ENCODE assay signal across 21 mouse cellular contexts in genomic region chr12:111507001-111507400, GRCm38 (mm10). TPM values are rescaled to one million over a fixed set of nuclear protein-coding genes. Genes with fewer than 3 reads are reported as not detected.
DNase-seq lines count a peak whose midpoint lies in the region; ATAC-seq and TF ChIP-seq lines count a peak whose summit lies in the region.
"Had no signal": no experiment of that assay in that cellular context is flagged by ENCODE, and none has a peak within 500 bp of the region (broad histone marks: within the 10 kb centered on the region; RNA-seq: fewer than 3 reads in every experiment).

No protein-coding gene starts in this region.

- WGBS in kidney, postnatal 0 days: 64% methylated on average over 5 of the region's 5 CpGs
- WGBS in kidney, embryonic 16.5 days: 58% methylated on average over 5 of the region's 5 CpGs
- 62% methylated on average over 5 of the region's 5 CpGs for WGBS in liver, postnatal 0 days (ENCODE audit: insufficient replicate concordance)
- 66% methylated on average over 5 of the region's 5 CpGs for WGBS in limb, embryonic 10.5 days

- H3K4me3 ChIP-seq in kidney, postnatal 0 days (replicated peaks; ENCODE audit: low read depth, low read length): no peak overlapping the region
- no peak overlapping the region for H3K4me3 ChIP-seq in kidney, embryonic 16.5 days (ENCODE audit: low read length)
- no peak overlapping the region for H3K4me3 ChIP-seq in ES-Bruce4 (ENCODE audit: low read depth, low read length)
- no peak overlapping the region for H3K4me3 ChIP-seq in liver, postnatal 0 days (ENCODE audit: low read depth, low read length)
- no peak overlapping the region for H3K4me3 ChIP-seq in limb, embryonic 10.5 days
- H3K4me3 ChIP-seq: embryonic facial prominence, embryonic 10.5 days; forebrain, embryonic 12.5 days; heart, embryonic 10.5 days; megakaryocyte, embryonic 14.5 days; midbrain, embryonic 13.5 days had no signal

- no peak for TF ChIP-seq POLR2A in ES-Bruce4 (IDR thresholded peaks at IDR 0.05; ENCODE audit: insufficient read depth, low read length)

- no peak for TF ChIP-seq EP300 in ES-Bruce4 (IDR thresholded peaks at IDR 0.05; ENCODE audit: insufficient read depth, low read depth, low read length)
- no peak for TF ChIP-seq EP300 in liver, postnatal 0 days (IDR thresholded peaks at IDR 0.05; ENCODE audit: low read depth)

- no peak for DNase-seq in kidney, postnatal 0 days (ENCODE audit: low spot score)
- peak; percentile 14 for DNase-seq in induced T-regulatory cell, adult 2 months (ENCODE audit: low read depth)
- no peak for DNase-seq in liver, postnatal 0 days
- no peak for DNase-seq in limb, embryonic 10.5 days (ENCODE audit: low spot score)
- DNase-seq in retina, postnatal 1 day: no peak
- DNase-seq: cerebellum, adult 11 months; cerebellum, adult 9-11 months; heart, postnatal 4 days; kidney, adult 9 months; kidney, postnatal 36 days; lung, adult 2 months; thymus, postnatal 14 days had no signal

- no peak overlapping the region for H3K9ac ChIP-seq in kidney, postnatal 0 days (ENCODE audit: low read depth, low read length)
- no peak overlapping the region for H3K9ac ChIP-seq in kidney, embryonic 16.5 days (replicated peaks; ENCODE audit: low read length)
- no peak overlapping the region for H3K9ac ChIP-seq in ES-Bruce4 (ENCODE audit: low read depth, poor library complexity, severe bottlenecking)
- H3K9ac ChIP-seq in liver, postnatal 0 days (replicated peaks): no peak overlapping the region
- H3K9ac ChIP-seq: forebrain, embryonic 12.5 days; hindbrain, embryonic 14.5 days; midbrain, embryonic 13.5 days had no signal

- ATAC-seq in kidney, postnatal 0 days (replicated peaks; ENCODE audit: low FRiP score, low read depth): no peak
- ATAC-seq in kidney, embryonic 16.5 days (ENCODE audit: low FRiP score, low TSS enrichment): no peak
- ATAC-seq in liver, postnatal 0 days: no peak
- ATAC-seq: midbrain, embryonic 13.5 days had no signal

- H3K27me3 ChIP-seq in kidney, postnatal 0 days (ENCODE audit: insufficient read depth, low read length): no peaks in the 10 kb centered on the region
- H3K27me3 ChIP-seq in kidney, embryonic 16.5 days (ENCODE audit: insufficient read depth, low read length): no peaks in the 10 kb centered on the region
- no peaks in the 10 kb centered on the region for H3K27me3 ChIP-seq in ES-Bruce4 (ENCODE audit: control insufficient read depth, insufficient read depth, low read length, poor library complexity, severe bottlenecking)
- H3K27me3 ChIP-seq in liver, postnatal 0 days (ENCODE audit: insufficient read depth, low read length): no peaks in the 10 kb centered on the region
- peaks cover 8% of the 10 kb centered on the region; the same call in 1 of the 2 replicates for H3K27me3 ChIP-seq in limb, embryonic 10.5 days (ENCODE audit: low read depth, poor library complexity, severe bottlenecking)
- H3K27me3 ChIP-seq: CH12.LX; midbrain, embryonic 13.5 days had no signal

- no peak overlapping the region for H3K4me2 ChIP-seq in kidney, postnatal 0 days (ENCODE audit: low read length)
- no peak overlapping the region for H3K4me2 ChIP-seq in kidney, embryonic 16.5 days (replicated peaks; ENCODE audit: low read depth, low read length)
- no peak overlapping the region for H3K4me2 ChIP-seq in liver, postnatal 0 days (ENCODE audit: low read depth, low read length)
- H3K4me2 ChIP-seq: forebrain, embryonic 12.5 days; hindbrain, embryonic 14.5 days; midbrain, embryonic 13.5 days had no signal

- H3K27ac ChIP-seq in kidney, postnatal 0 days: no peak overlapping the region
- H3K27ac ChIP-seq in kidney, embryonic 16.5 days (ENCODE audit: low read length): no peak overlapping the region
- H3K27ac ChIP-seq in ES-Bruce4 (ENCODE audit: insufficient read depth, low read length): no peak overlapping the region
- no peak overlapping the region for H3K27ac ChIP-seq in liver, postnatal 0 days (ENCODE audit: low read depth)
- H3K27ac ChIP-seq in limb, embryonic 10.5 days: no peak overlapping the region
- H3K27ac ChIP-seq: embryonic facial prominence, embryonic 10.5 days; forebrain, embryonic 12.5 days; heart, embryonic 10.5 days; hindbrain, embryonic 14.5 days; midbrain, embryonic 13.5 days had no signal

- no peaks in the 10 kb centered on the region for H3K9me3 ChIP-seq in kidney, postnatal 0 days (replicated peaks; ENCODE audit: low read length)
- H3K9me3 ChIP-seq in kidney, embryonic 16.5 days (ENCODE audit: low read length): no peaks in the 10 kb centered on the region; the same call in 1 of the 2 replicates
- no peaks in the 10 kb centered on the region; the same call in 1 of the 2 replicates for H3K9me3 ChIP-seq in ES-Bruce4 (replicated peaks; ENCODE audit: control insufficient read depth, insufficient read depth, low read length, poor library complexity, severe bottlenecking)
- no peaks in the 10 kb centered on the region; the same call in 1 of the 2 replicates for H3K9me3 ChIP-seq in liver, postnatal 0 days (ENCODE audit: low read length)
- H3K9me3 ChIP-seq in limb, embryonic 10.5 days (replicated peaks): no peaks in the 10 kb centered on the region
- H3K9me3 ChIP-seq: forebrain, embryonic 12.5 days; heart, embryonic 10.5 days; midbrain, embryonic 13.5 days had no signal

- H3K4me1 ChIP-seq in kidney, postnatal 0 days (replicated peaks; ENCODE audit: insufficient read depth, low read length): no peaks in the 10 kb centered on the region
- no peaks in the 10 kb centered on the region for H3K4me1 ChIP-seq in kidney, embryonic 16.5 days (ENCODE audit: insufficient read depth, low read length)
- peaks cover 6% of the 10 kb centered on the region for H3K4me1 ChIP-seq in ES-Bruce4 (ENCODE audit: control insufficient read depth, insufficient read depth, low read length)
- H3K4me1 ChIP-seq in liver, postnatal 0 days (ENCODE audit: insufficient read depth): no peaks in the 10 kb centered on the region; the same call in 1 of the 2 replicates
- H3K4me1 ChIP-seq in limb, embryonic 10.5 days: 0 out of 2 replicates have a peak, but pooled peaks cover 6% of the 10 kb centered on the region
- H3K4me1 ChIP-seq: heart, embryonic 10.5 days had no signal

- peak; percentile 35; the same call in 1 of the 2 replicates for TF ChIP-seq CTCF in kidney, postnatal 0 days (IDR thresholded peaks at IDR 0.05; ENCODE audit: low read depth)
- TF ChIP-seq CTCF in ES-Bruce4 (IDR thresholded peaks at IDR 0.05; ENCODE audit: low read depth, low read length): peak; percentile 53
- peak; percentile 49 for TF ChIP-seq CTCF in liver, postnatal 0 days (IDR thresholded peaks at IDR 0.05; ENCODE audit: low read depth)

- H3K36me3 ChIP-seq in kidney, postnatal 0 days (ENCODE audit: insufficient read depth, low read length): no peaks in the 10 kb centered on the region
- no peaks in the 10 kb centered on the region for H3K36me3 ChIP-seq in kidney, embryonic 16.5 days (ENCODE audit: insufficient read depth, low read length)
- H3K36me3 ChIP-seq in ES-Bruce4 (ENCODE audit: control insufficient read depth, insufficient read depth, low read length, poor library complexity, severe bottlenecking): no peaks in the 10 kb centered on the region
- no peaks in the 10 kb centered on the region for H3K36me3 ChIP-seq in liver, postnatal 0 days (replicated peaks; ENCODE audit: insufficient read depth, low read length)
- H3K36me3 ChIP-seq in limb, embryonic 10.5 days: no peaks in the 10 kb centered on the region
- H3K36me3 ChIP-seq: embryonic facial prominence, embryonic 10.5 days; forebrain, embryonic 12.5 days; heart, embryonic 10.5 days; midbrain, embryonic 13.5 days had no signal

RNA-seq across cellular contexts. Expression of gene Gm266, which starts 21.4 kb away (rescaled TPM):
- polyA plus RNA-seq in kidney, postnatal 0 days (2015; fragmentation: Nextera tagmentation; extraction: Ambion mirVana): 97.1 and 109 TPM in 2 replicates
- 78.6 and 84.8 TPM in 2 replicates for polyA plus RNA-seq in kidney, embryonic 16.5 days (2015; fragmentation: Nextera tagmentation; extraction: Ambion mirVana)
- 0.93 and 1.3 TPM in 2 replicates for polyA plus RNA-seq in ES-Bruce4 (2011; ENCODE audit: insufficient read depth, insufficient read length, low read depth, missing spikeins)
- polyA plus RNA-seq in liver, postnatal 0 days (2015; fragmentation: Nextera tagmentation; extraction: Ambion mirVana): 0.49 and 0.54 TPM in 2 replicates
- 11.4 and 13.7 TPM in 2 replicates for polyA plus RNA-seq in limb, embryonic 10.5 days (2016; fragmentation: Nextera tagmentation; extraction: Ambion mirVana)

RNA-seq across cellular contexts. Expression of gene Eif5, which starts 30.8 kb away (rescaled TPM):
- polyA plus RNA-seq in kidney, postnatal 0 days (2015; fragmentation: Nextera tagmentation; extraction: Ambion mirVana): 673 and 701 TPM in 2 replicates
- polyA plus RNA-seq in kidney, embryonic 16.5 days (2015; fragmentation: Nextera tagmentation; extraction: Ambion mirVana): 481 and 498 TPM in 2 replicates
- 315 and 323 TPM in 2 replicates for polyA plus RNA-seq in ES-Bruce4 (2011; ENCODE audit: insufficient read depth, insufficient read length, low read depth, missing spikeins)
- polyA plus RNA-seq in liver, postnatal 0 days (2015; fragmentation: Nextera tagmentation; extraction: Ambion mirVana): 520 and 559 TPM in 2 replicates
- polyA plus RNA-seq in limb, embryonic 10.5 days (2016; fragmentation: Nextera tagmentation; extraction: Ambion mirVana): 669 and 688 TPM in 2 replicates
